Mouse (Mus musculus) CH12.LX (cell line): ENCODE results near the gene Erbin. TPM values are rescaled to one million over a fixed set of nuclear protein-coding genes. Genes with fewer than 3 reads are reported as not detected.

Experiments used
- DNase-seq: peaks from one replicate; pipeline ENCODE4 v3.0.0-alpha.2; 2013; ENCODE audit errors: extremely low read depth
- H3K27ac ChIP-seq: 2 replicates; pipeline ENCODE4 v1.5.1; 2012; ENCODE audit warnings: low read depth, mild to moderate bottlenecking, control low read depth, moderate library complexity; ENCODE audit not compliant: insufficient read depth
- H3K27me3 ChIP-seq: replicated peaks from 2 replicates; pipeline ENCODE3; 2012; ENCODE audit warnings: inconsistent platforms
- H3K36me3 ChIP-seq, 2 experiments: replicated peaks in 1 of 2; 2 replicates each; pipeline versions ENCODE3 to v1.6.1; 2012; ENCODE audit warnings: inconsistent platforms in 1 of 2, low read length in 1 of 2, mild to moderate bottlenecking in 1 of 2, mixed read lengths in 1 of 2, moderate library complexity in 1 of 2; ENCODE audit not compliant: control insufficient read depth in 1 of 2, insufficient read depth in 1 of 2
- H3K4me1 ChIP-seq, 2 experiments: 2 replicates each; pipeline ENCODE4 v1.6.1; 2012; ENCODE audit warnings: inconsistent platforms in 1 of 2, moderate library complexity in 1 of 2; ENCODE audit not compliant: insufficient read depth in 2 of 2, control insufficient read depth in 1 of 2
- H3K4me2 ChIP-seq: 2 replicates; pipeline ENCODE4 v1.6.1; 2012; ENCODE audit warnings: low read depth, mild to moderate bottlenecking, control low read depth; ENCODE audit not compliant: poor library complexity, insufficient read depth, severe bottlenecking
- H3K4me3 ChIP-seq, 3 experiments: fragments of 150-350 bp in 1 of 3; sonication (generic) in 1 of 3; replicated peaks in 1 of 3; 2 replicates each; pipeline versions ENCODE3 to v1.5.1; 2011 to 2012; ENCODE audit warnings: low read depth in 2 of 3, low read length in 2 of 3, mild to moderate bottlenecking in 2 of 3, moderate library complexity in 2 of 3, control low read depth in 1 of 3, improper control_type of control experiment in 1 of 3, inconsistent platforms in 1 of 3, mixed read lengths in 1 of 3; ENCODE audit not compliant: poor library complexity in 1 of 3
- H3K79me2 ChIP-seq: replicated peaks from 2 replicates; pipeline ENCODE4 v1.6.1; 2012; ENCODE audit warnings: mild to moderate bottlenecking, moderate library complexity; ENCODE audit not compliant: control insufficient read depth, poor library complexity, insufficient read depth, severe bottlenecking; ENCODE audit errors: extremely low read depth
- H3K9ac ChIP-seq: 2 replicates; pipeline ENCODE4 v1.6.1; 2012; ENCODE audit warnings: low read depth, mild to moderate bottlenecking, control low read depth, moderate library complexity; ENCODE audit not compliant: insufficient read depth
- H3K9me3 ChIP-seq: replicated peaks from 2 replicates; pipeline ENCODE3; 2012; ENCODE audit warnings: low read length, inconsistent platforms, mixed read lengths
- BHLHE40 ChIP-seq: IDR thresholded peaks from 2 replicates; pipeline ENCODE4 v1.6.1; 2011; ENCODE audit warnings: mild to moderate bottlenecking, low read depth, low read length, improper control_type of control experiment
- CHD1 ChIP-seq: IDR thresholded peaks from 2 replicates; pipeline ENCODE4 v1.6.1; 2012; ENCODE audit warnings: low read depth, low read length, improper control_type of control experiment, inconsistent platforms
- CHD2 ChIP-seq: IDR thresholded peaks from 2 replicates; pipeline ENCODE4 v1.6.1; 2011; ENCODE audit warnings: low read length, improper control_type of control experiment
- CTCF ChIP-seq, 2 experiments: IDR thresholded peaks in 1 of 2; conservative IDR thresholded peaks in 1 of 2; 2 replicates each; pipeline ENCODE4 v1.5.1; 2011 to 2012; ENCODE audit warnings: low read depth in 2 of 2, low read length in 2 of 2, improper control_type of control experiment in 1 of 2, inconsistent platforms in 1 of 2, mild to moderate bottlenecking in 1 of 2, moderate library complexity in 1 of 2
- E2F4 ChIP-seq: IDR thresholded peaks from 2 replicates; pipeline ENCODE4 v1.6.1; 2011; ENCODE audit warnings: low read depth, low read length, improper control_type of control experiment; ENCODE audit not compliant: insufficient replicate concordance
- ELF1 ChIP-seq: IDR thresholded peaks from 2 replicates; pipeline ENCODE4 v1.6.1; 2014; ENCODE audit warnings: low read depth, mild to moderate bottlenecking, inconsistent platforms, low read length, improper control_type of control experiment
- EP300 ChIP-seq: IDR thresholded peaks from 2 replicates; pipeline ENCODE4 v1.6.1; 2011; ENCODE audit warnings: low read length, improper control_type of control experiment
- ETS1 ChIP-seq: conservative IDR thresholded peaks from 2 replicates; pipeline ENCODE4 v1.6.1; 2012; ENCODE audit warnings: low read depth, mild to moderate bottlenecking, inconsistent platforms, low read length, improper control_type of control experiment, moderate library complexity
- GABPA ChIP-seq: IDR thresholded peaks from 2 replicates; pipeline ENCODE4 v1.6.1; 2012; ENCODE audit warnings: low read depth, low read length, improper control_type of control experiment, inconsistent platforms; ENCODE audit not compliant: insufficient replicate concordance
- HCFC1 ChIP-seq: IDR thresholded peaks from 2 replicates; pipeline ENCODE4 v1.6.1; 2012; ENCODE audit warnings: low read depth, mild to moderate bottlenecking, inconsistent platforms, low read length, improper control_type of control experiment
- IRF4 ChIP-seq: IDR thresholded peaks from 2 replicates; pipeline ENCODE4 v1.6.1; 2014; ENCODE audit warnings: low read depth, mild to moderate bottlenecking, inconsistent platforms, low read length, improper control_type of control experiment
- JUN ChIP-seq: IDR thresholded peaks from 2 replicates; pipeline ENCODE4 v1.6.1; 2011; ENCODE audit warnings: low read depth, mild to moderate bottlenecking, low read length, improper control_type of control experiment, moderate library complexity; ENCODE audit not compliant: insufficient read depth
- JUND ChIP-seq: conservative IDR thresholded peaks from 2 replicates; pipeline ENCODE4 v1.6.1; 2011; ENCODE audit warnings: low read depth, low read length, improper control_type of control experiment
- KAT2A ChIP-seq: IDR thresholded peaks from 2 replicates; pipeline ENCODE4 v1.6.1; 2012; ENCODE audit warnings: low read length, improper control_type of control experiment, inconsistent platforms; ENCODE audit not compliant: insufficient replicate concordance
- MAFK ChIP-seq: IDR thresholded peaks from 2 replicates; pipeline ENCODE4 v1.6.1; 2011; ENCODE audit warnings: low read length, improper control_type of control experiment; ENCODE audit not compliant: insufficient replicate concordance
- MAX ChIP-seq: IDR thresholded peaks from 2 replicates; pipeline ENCODE4 v1.6.1; 2011; ENCODE audit warnings: low read length, improper control_type of control experiment
- MAZ ChIP-seq: IDR thresholded peaks from 2 replicates; pipeline ENCODE4 v1.6.1; 2012; ENCODE audit warnings: low read depth, mild to moderate bottlenecking, inconsistent platforms, low read length, improper control_type of control experiment, moderate library complexity
- MEF2A ChIP-seq: IDR thresholded peaks from 2 replicates; pipeline ENCODE4 v1.6.1; 2014; ENCODE audit warnings: low read depth, mild to moderate bottlenecking, inconsistent platforms, low read length, improper control_type of control experiment, borderline replicate concordance
- MXI1 ChIP-seq: IDR thresholded peaks from 2 replicates; pipeline ENCODE4 v1.6.1; 2011; ENCODE audit warnings: mild to moderate bottlenecking, low read depth, low read length, improper control_type of control experiment
- MYC ChIP-seq: IDR thresholded peaks from 2 replicates; pipeline ENCODE4 v1.6.1; 2011; ENCODE audit warnings: low read depth, mild to moderate bottlenecking, improper control_type of control experiment, low read length
- NELFE ChIP-seq: IDR thresholded peaks from 2 replicates; pipeline ENCODE4 v1.6.1; 2011; ENCODE audit warnings: low read depth, low read length, improper control_type of control experiment
- NRF1 ChIP-seq: IDR thresholded peaks from 2 replicates; pipeline ENCODE4 v1.6.1; 2014; ENCODE audit warnings: low read depth, mild to moderate bottlenecking, inconsistent platforms, low read length, improper control_type of control experiment, moderate library complexity
- PAX5 ChIP-seq: IDR thresholded peaks from 2 replicates; pipeline ENCODE4 v1.6.1; 2012; ENCODE audit warnings: low read length, inconsistent platforms, mixed read lengths
- POLR2A ChIP-seq: IDR thresholded peaks from 2 replicates; pipeline ENCODE4 v1.6.1; 2011; ENCODE audit warnings: low read depth, mild to moderate bottlenecking, improper control_type of control experiment, low read length
- POLR2AphosphoS2 ChIP-seq: IDR thresholded peaks from 2 replicates; pipeline ENCODE4 v1.6.1; 2011; ENCODE audit warnings: low read depth, low read length, improper control_type of control experiment
- RAD21 ChIP-seq: IDR thresholded peaks from 2 replicates; pipeline ENCODE4 v1.6.1; 2011; ENCODE audit warnings: low read depth, mild to moderate bottlenecking, low read length, improper control_type of control experiment, moderate library complexity
- RCOR1 ChIP-seq: conservative IDR thresholded peaks from 2 replicates; pipeline ENCODE4 v1.6.1; 2012; ENCODE audit warnings: low read depth, mild to moderate bottlenecking, inconsistent platforms, low read length, improper control_type of control experiment
- SIN3A ChIP-seq: IDR thresholded peaks from 2 replicates; pipeline ENCODE4 v1.6.1; 2012; ENCODE audit warnings: low read length, improper control_type of control experiment, inconsistent platforms
- SMC3 ChIP-seq: IDR thresholded peaks from 2 replicates; pipeline ENCODE4 v1.6.1; 2011; ENCODE audit warnings: low read depth, low read length, improper control_type of control experiment
- TBP ChIP-seq: conservative IDR thresholded peaks from 2 replicates; pipeline ENCODE4 v1.6.1; 2011; ENCODE audit warnings: low read depth, low read length, improper control_type of control experiment
- TCF12 ChIP-seq: IDR thresholded peaks from 2 replicates; pipeline ENCODE4 v1.6.1; 2014; ENCODE audit warnings: low read depth, mild to moderate bottlenecking, inconsistent platforms, low read length, improper control_type of control experiment
- UBTF ChIP-seq: IDR thresholded peaks from 2 replicates; pipeline ENCODE4 v1.6.1; 2012; ENCODE audit warnings: low read depth, mild to moderate bottlenecking, inconsistent platforms, low read length, improper control_type of control experiment, moderate library complexity
- USF1 ChIP-seq: IDR thresholded peaks from 2 replicates; pipeline ENCODE4 v1.6.1; 2014; ENCODE audit warnings: low read depth, mild to moderate bottlenecking, inconsistent platforms, low read length, improper control_type of control experiment
- USF2 ChIP-seq: conservative IDR thresholded peaks from 2 replicates; pipeline ENCODE4 v1.6.1; 2011; ENCODE audit warnings: low read depth, low read length, improper control_type of control experiment
- ZC3H11A ChIP-seq: IDR thresholded peaks from 2 replicates; pipeline ENCODE4 v1.6.1; 2012; ENCODE audit warnings: low read depth, mild to moderate bottlenecking, inconsistent platforms, low read length, improper control_type of control experiment
- ZKSCAN1 ChIP-seq: IDR thresholded peaks from 2 replicates; pipeline ENCODE4 v1.6.1; 2012; ENCODE audit warnings: low read depth, inconsistent platforms, low read length, improper control_type of control experiment, borderline replicate concordance
- ZMIZ1 ChIP-seq: IDR thresholded peaks from 2 replicates; pipeline ENCODE4 v1.6.1; 2012; ENCODE audit warnings: low read depth, mild to moderate bottlenecking, inconsistent platforms, low read length, improper control_type of control experiment
- ZNF384 ChIP-seq: IDR thresholded peaks from 2 replicates; pipeline ENCODE4 v1.6.1; 2012; ENCODE audit warnings: low read depth, low read length, improper control_type of control experiment, inconsistent platforms
- dilution Hi-C: fragments of 300-500 bp; cut with MboI; formaldehyde crosslinking; loops from 2 replicates; pipeline ENCODE4 v1.14.3; 2020; ENCODE audit warnings: low sequenced_read_pairs; ENCODE audit not compliant: extremely low pct_unique_long_range_greater_than_20kb, extremely low pct_ligation_motif_present
- in situ Hi-C: fragments of 300-500 bp; cut with MboI; formaldehyde crosslinking; loops from 3 replicates; pipeline ENCODE4 v1.14.3; 2019; ENCODE audit warnings: low sequenced_read_pairs, low pct_ligation_motif_present, low pct_unique_long_range_greater_than_20kb, mixed read lengths
- polyA plus RNA-seq: library from polyadenylated mRNA; unstranded; fragments of >175 nt; gene quantifications from 2 replicates; pipeline ENCODE4 v1.2.1, GENCODE M21; 2012; ENCODE audit warnings: low read depth; ENCODE audit not compliant: insufficient read length
- total RNA-seq, 2 experiments: library from RNA; depleted of rRNA; stranded (reverse); fragments of 300-350 nt in 1 of 2; fragments of >200 nt in 1 of 2; gene quantifications; 2 replicates each; pipeline ENCODE4 v1.2.3; 2012 to 2014

Gene Erbin
- total RNA-seq (2012; rRNA removed), result 24.6 and 26.2 TPM in 2 replicates
- total RNA-seq (2014; rRNA removed), result 45.8 and 54.5 TPM in 2 replicates
- 27.6 and 30.9 TPM in 2 replicates for polyA plus RNA-seq

GRCm38 (mm10) chr13:103920261-103920932 is at the start of gene Erbin:
Gene Erbin, minus strand, starts transcription at chr13:103920514.
- peak within 1 kb of the TSS; percentile 98 for H3K27ac ChIP-seq
- peak; percentile 68 for DNase-seq
- dilution Hi-C loops, result no loop called here
- TF ChIP-seq MEF2A, result no peak
- TF ChIP-seq ZMIZ1, result no peak
- TF ChIP-seq RCOR1, result no peak
- no peak for TF ChIP-seq PAX5
- TF ChIP-seq UBTF, result no peak
- peak; percentile 89 for TF ChIP-seq ELF1
- TF ChIP-seq MYC, result no peak
- TF ChIP-seq JUND, result no peak
- no peak for TF ChIP-seq MAFK
- TF ChIP-seq CHD1, result no peak
- no peak for TF ChIP-seq POLR2AphosphoS2
- TF ChIP-seq JUN, result no peak
- TF ChIP-seq SIN3A, result peak; percentile 83
- peak; percentile 72; the same call in 1 of the 2 replicates for TF ChIP-seq CHD2
- no peak for TF ChIP-seq E2F4
- TF ChIP-seq USF2, result no peak
- no peak for TF ChIP-seq ZNF384
- 0 out of 2 replicates have a peak, but pooled peaks have one; percentile 37 for TF ChIP-seq MXI1
- peak; percentile 67 for TF ChIP-seq NRF1
- TF ChIP-seq IRF4, result peak; percentile 72
- no peak for TF ChIP-seq MAZ
- TF ChIP-seq MAX, result no peak
- peak; percentile 34 for TF ChIP-seq HCFC1
- TF ChIP-seq ZC3H11A, result no peak
- TF ChIP-seq POLR2A, result peak; percentile 53; the same call in 1 of the 2 replicates
- no peak for TF ChIP-seq ZKSCAN1
- no peak for TF ChIP-seq TBP
- TF ChIP-seq KAT2A, result 0 out of 2 replicates have a peak, but pooled peaks have one; percentile 45
- no peak; the same call in 1 of the 2 replicates for TF ChIP-seq TCF12
- no peak for TF ChIP-seq CTCF (conservative IDR thresholded peaks at IDR 0.05 in 1 of 2, IDR thresholded peaks at IDR 0.05 in 1 of 2; ENCODE audit: low read depth in 2 of 2, low read length in 2 of 2)
- no peak for TF ChIP-seq SMC3
- TF ChIP-seq GABPA, result no peak
- TF ChIP-seq RAD21, result no peak
- peak; percentile 49 for TF ChIP-seq ETS1
- 0 out of 2 replicates have a peak, but pooled peaks have one; percentile 18 for TF ChIP-seq EP300
- peak; percentile 65 for TF ChIP-seq NELFE
- peak; percentile 82 for TF ChIP-seq BHLHE40
- TF ChIP-seq USF1, result no peak
- H3K36me3 ChIP-seq, result peaks cover 0 to 5% of the 10 kb centered on the region in 2 experiments
- peak within 1 kb of the TSS; percentile 91 for H3K9ac ChIP-seq
- in situ Hi-C loops, result no loop called here
- no peaks in the 10 kb centered on the region for H3K27me3 ChIP-seq
- peak within 1 kb of the TSS; percentile 79 to 98 (median 85) for H3K4me3 ChIP-seq
- peaks cover 5 to 55% of the 10 kb centered on the region in 2 experiments; a peak in 2 of 4 replicates for H3K4me1 ChIP-seq
- H3K4me2 ChIP-seq, result peak within 1 kb of the TSS; percentile 84
- peaks cover 28% of the 10 kb centered on the region for H3K79me2 ChIP-seq
- no peaks in the 10 kb centered on the region for H3K9me3 ChIP-seq
